Mouse (Mus musculus): ENCODE measurements around the gene Adarb1.

- TF ChIP-seq CTCF (IDR thresholded peaks at IDR 0.05; ENCODE audit: control insufficient read depth, insufficient read depth, insufficient replicate concordance, low read depth, low read length): no peak
- no peak for TF ChIP-seq POLR2A (IDR thresholded peaks at IDR 0.05; ENCODE audit: control insufficient read depth, low read depth, low read length)
These were observed 11.6 kb downstream of the Adarb1 start for GRCm38 (mm10) chr10:77406486-77406885.

Measured in testis, adult 2 months (tissue).